Mouse (Mus musculus): ENCODE measurements at regions not wholly inside any gene's neighbourhood (a gene's known extent, or its start where the extent isn't known, plus 50 kb on each side); places are given as distances from the start of the nearest gene placed in this dataset.

GRCm38 (mm10) chr17:84071855-84072254, 115.9 kb downstream of the Zfp36l2 start:
- Histone ChIP-seq H3K27ac (ENCODE audit: insufficient read depth, low read depth, low read length) (no peak overlapping the region), H3K36me3 (ENCODE audit: control insufficient read depth, insufficient read depth, low read length) (no peaks in the 10 kb centered on the region), H3K4me1 (ENCODE audit: control insufficient read depth, insufficient read depth, low read length) (peaks cover 8% of the 10 kb centered on the region), H3K27me3 (replicated peaks; ENCODE audit: control insufficient read depth, insufficient read depth, low read length) (no peaks in the 10 kb centered on the region), H3K4me3 (ENCODE audit: insufficient read depth, low read depth, low read length) (no peak overlapping the region)
- TF ChIP-seq POLR2A (IDR thresholded peaks at IDR 0.05; ENCODE audit: low read depth, low read length): no peak
- no peak for TF ChIP-seq CTCF (conservative IDR thresholded peaks at IDR 0.05; ENCODE audit: insufficient read depth, insufficient read length, low read depth, low read length)
- WGBS: 98% methylated on average over 2 of the region's 2 CpGs
- DNase-seq: no peak

DNA sequence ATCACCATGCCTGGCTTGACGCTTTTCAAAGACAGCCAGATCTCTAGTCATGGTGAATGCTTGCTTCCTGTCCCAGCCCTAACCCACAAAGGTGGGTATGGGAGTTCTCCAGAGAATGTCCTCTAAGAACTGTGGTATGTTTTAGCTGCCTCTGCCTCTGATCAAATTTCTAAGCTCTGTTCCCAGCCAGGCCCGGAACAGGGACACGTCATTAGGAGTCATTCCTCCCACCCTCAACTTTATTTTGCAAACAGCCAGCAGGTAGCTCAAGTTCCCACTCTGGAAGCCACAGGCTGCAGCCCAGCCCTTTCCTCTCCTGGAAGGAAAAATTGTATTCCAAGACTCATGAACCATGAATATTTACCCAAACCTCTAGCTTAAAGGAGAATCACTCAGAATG, 117.2 kb downstream of the Zfp36l2 start:
- TF ChIP-seq CTCF (conservative IDR thresholded peaks at IDR 0.05; ENCODE audit: insufficient read depth, insufficient read length, low read depth, low read length): no peak
- TF ChIP-seq POLR2A (IDR thresholded peaks at IDR 0.05; ENCODE audit: low read depth, low read length): no peak
- H3K27ac ChIP-seq (ENCODE audit: insufficient read depth, low read depth, low read length): no peak overlapping the region
- H3K36me3 ChIP-seq (ENCODE audit: control insufficient read depth, insufficient read depth, low read length): no peaks in the 10 kb centered on the region
- H3K27me3 ChIP-seq (replicated peaks; ENCODE audit: control insufficient read depth, insufficient read depth, low read length): no peaks in the 10 kb centered on the region
- WGBS: 66% methylated on average over 3 of the region's 3 CpGs
- DNase-seq: no peak
- no peak overlapping the region for H3K4me3 ChIP-seq (ENCODE audit: insufficient read depth, low read depth, low read length)
- peaks cover 8% of the 10 kb centered on the region for H3K4me1 ChIP-seq (ENCODE audit: control insufficient read depth, insufficient read depth, low read length)

GRCm38 (mm10) chr17:84067102-84067501, 120.6 kb downstream of the Zfp36l2 start:
- H3K4me3 ChIP-seq (ENCODE audit: insufficient read depth, low read depth, low read length): no peak overlapping the region
- no peaks in the 10 kb centered on the region for H3K36me3 ChIP-seq (ENCODE audit: control insufficient read depth, insufficient read depth, low read length)
- 85% methylated on average over 26 of the region's 26 CpGs for WGBS
- no peak for DNase-seq
- no peaks in the 10 kb centered on the region for H3K27me3 ChIP-seq (replicated peaks; ENCODE audit: control insufficient read depth, insufficient read depth, low read length)
- H3K27ac ChIP-seq (ENCODE audit: insufficient read depth, low read depth, low read length): no peak overlapping the region
- no peaks in the 10 kb centered on the region for H3K4me1 ChIP-seq (ENCODE audit: control insufficient read depth, insufficient read depth, low read length)
- no peak for TF ChIP-seq CTCF (conservative IDR thresholded peaks at IDR 0.05; ENCODE audit: insufficient read depth, insufficient read length, low read depth, low read length)
- TF ChIP-seq POLR2A (IDR thresholded peaks at IDR 0.05; ENCODE audit: low read depth, low read length): no peak

DNA sequence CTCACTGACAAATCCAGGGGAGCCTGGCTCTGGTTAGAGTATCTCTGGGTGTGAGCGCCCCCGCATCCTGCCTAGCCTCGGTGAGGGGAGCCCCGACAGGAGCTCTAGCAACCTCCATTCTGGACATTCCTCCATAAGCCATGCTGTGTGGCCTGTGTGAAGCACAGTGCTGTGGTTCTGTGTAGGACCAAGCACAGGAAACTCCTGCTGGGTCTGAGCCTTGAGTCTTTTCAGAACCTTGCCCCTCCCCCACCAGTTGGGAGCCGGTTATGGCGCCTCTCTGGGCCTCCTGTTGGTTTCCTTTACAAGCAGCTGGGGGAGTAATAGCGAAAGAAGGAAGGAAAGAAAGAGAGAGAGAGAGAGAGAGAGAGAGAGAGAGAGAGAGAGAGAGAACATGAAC, 124.0 kb downstream of the Zfp36l2 start:
- TF ChIP-seq CTCF (conservative IDR thresholded peaks at IDR 0.05; ENCODE audit: insufficient read depth, insufficient read length, low read depth, low read length): no peak
- no peak for TF ChIP-seq POLR2A (IDR thresholded peaks at IDR 0.05; ENCODE audit: low read depth, low read length)
- Histone ChIP-seq H3K36me3 (ENCODE audit: control insufficient read depth, insufficient read depth, low read length) (no peaks in the 10 kb centered on the region), H3K4me3 (ENCODE audit: insufficient read depth, low read depth, low read length) (no peak overlapping the region), H3K27ac (ENCODE audit: insufficient read depth, low read depth, low read length) (no peak overlapping the region), H3K27me3 (replicated peaks; ENCODE audit: control insufficient read depth, insufficient read depth, low read length) (no peaks in the 10 kb centered on the region), H3K4me1 (ENCODE audit: control insufficient read depth, insufficient read depth, low read length) (no peaks in the 10 kb centered on the region)
- 69% methylated on average over 7 of the region's 7 CpGs for WGBS
- DNase-seq: no peak

GRCm38 (mm10) chr17:84061621-84062020, 126.1 kb downstream of the Zfp36l2 start:
- no peaks in the 10 kb centered on the region for H3K27me3 ChIP-seq (replicated peaks; ENCODE audit: control insufficient read depth, insufficient read depth, low read length)
- TF ChIP-seq POLR2A (IDR thresholded peaks at IDR 0.05; ENCODE audit: low read depth, low read length) (no peak), CTCF (conservative IDR thresholded peaks at IDR 0.05; ENCODE audit: insufficient read depth, insufficient read length, low read depth, low read length) (no peak)
- H3K36me3 ChIP-seq (ENCODE audit: control insufficient read depth, insufficient read depth, low read length): no peaks in the 10 kb centered on the region
- 67% methylated on average over 6 of the region's 6 CpGs for WGBS
- 0 out of 2 replicates have a peak, but pooled peaks cover 5% of the 10 kb centered on the region for H3K4me1 ChIP-seq (ENCODE audit: control insufficient read depth, insufficient read depth, low read length)
- peak; percentile 62 for DNase-seq
- no peak overlapping the region for H3K4me3 ChIP-seq (ENCODE audit: insufficient read depth, low read depth, low read length)
- no peak overlapping the region for H3K27ac ChIP-seq (ENCODE audit: insufficient read depth, low read depth, low read length)

DNA sequence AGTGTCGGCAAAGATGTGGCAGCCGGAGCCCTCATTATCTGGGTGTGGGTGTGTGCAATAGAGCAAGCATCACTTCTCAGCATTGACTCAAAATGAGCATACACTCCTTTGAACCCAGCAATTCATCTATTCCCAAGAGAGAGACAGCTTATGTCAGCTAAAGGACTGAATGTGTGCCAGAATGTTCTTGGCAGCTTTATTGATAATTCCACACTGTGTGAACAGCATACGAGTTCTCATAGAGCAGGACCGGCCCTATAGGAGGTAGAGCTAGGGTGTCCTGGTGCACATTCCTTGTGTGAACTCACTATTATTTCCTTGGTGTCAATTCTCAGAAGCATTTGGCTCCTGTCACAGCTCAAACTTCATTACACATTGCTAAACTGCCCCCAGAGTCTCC, 131.3 kb downstream of the Zfp36l2 start:
- 0 out of 2 replicates have a peak, but pooled peaks cover 5% of the 10 kb centered on the region for H3K4me1 ChIP-seq (ENCODE audit: control insufficient read depth, insufficient read depth, low read length)
- 81% methylated on average over 4 of the region's 4 CpGs for WGBS
- DNase-seq: no peak
- peak overlapping the region; percentile 43; the same call in 1 of the 2 replicates for H3K27ac ChIP-seq (ENCODE audit: insufficient read depth, low read depth, low read length)
- no peak overlapping the region for H3K4me3 ChIP-seq (ENCODE audit: insufficient read depth, low read depth, low read length)
- no peaks in the 10 kb centered on the region for H3K36me3 ChIP-seq (ENCODE audit: control insufficient read depth, insufficient read depth, low read length)
- H3K27me3 ChIP-seq (replicated peaks; ENCODE audit: control insufficient read depth, insufficient read depth, low read length): no peaks in the 10 kb centered on the region
- TF ChIP-seq CTCF (conservative IDR thresholded peaks at IDR 0.05; ENCODE audit: insufficient read depth, insufficient read length, low read depth, low read length) (no peak), POLR2A (IDR thresholded peaks at IDR 0.05; ENCODE audit: low read depth, low read length) (no peak)

- H3K4me1 ChIP-seq (ENCODE audit: control insufficient read depth, insufficient read depth, low read length): no peaks in the 10 kb centered on the region
- TF ChIP-seq CTCF (conservative IDR thresholded peaks at IDR 0.05; ENCODE audit: insufficient read depth, insufficient read length, low read depth, low read length) (no peak), POLR2A (IDR thresholded peaks at IDR 0.05; ENCODE audit: low read depth, low read length) (no peak)
- H3K4me3 ChIP-seq (ENCODE audit: insufficient read depth, low read depth, low read length): no peak overlapping the region
- H3K27ac ChIP-seq (ENCODE audit: insufficient read depth, low read depth, low read length): no peak overlapping the region
- H3K27me3 ChIP-seq (replicated peaks; ENCODE audit: control insufficient read depth, insufficient read depth, low read length): no peaks in the 10 kb centered on the region
- no peak for DNase-seq
- 80% methylated on average over 8 of the region's 8 CpGs for WGBS
- no peaks in the 10 kb centered on the region for H3K36me3 ChIP-seq (ENCODE audit: control insufficient read depth, insufficient read depth, low read length)
Measured at GRCm38 (mm10) chr17:84052437-84052836, 135.3 kb downstream of the Zfp36l2 start.
